Mouse (Mus musculus): ENCODE results near the gene Ireb2. TPM values are rescaled to one million over a fixed set of nuclear protein-coding genes. Genes with fewer than 3 reads are reported as not detected.

Ireb2 gene
- polyA plus RNA-seq (2015; fragmentation: Nextera tagmentation; extraction: Ambion mirVana) = 9.6 and 9.7 TPM in 2 replicates

GRCm38 (mm10) chr9:54863363-54864281, at the start of gene Ireb2:
TSS of gene Ireb2 (plus strand) at chr9:54863789.
- no peaks in the 10 kb centered on the region for H3K4me1 ChIP-seq (replicated peaks; ENCODE audit: control insufficient read depth, insufficient read depth)
- H3K27me3 ChIP-seq (ENCODE audit: control insufficient read depth, insufficient read depth, low read length) = no peaks in the 10 kb centered on the region
- peak; percentile 99 for DNase-seq (ENCODE audit: low spot score)
- peak within 1 kb of the TSS; percentile 97 for H3K27ac ChIP-seq (replicated peaks)
- H3K9me3 ChIP-seq (ENCODE audit: control insufficient read depth, low read length) = no peaks in the 10 kb centered on the region
- peak; percentile 100 for TF ChIP-seq EP300 (optimal IDR thresholded peaks at IDR 0.05)
- TF ChIP-seq CTCF (IDR thresholded peaks at IDR 0.05; ENCODE audit: low read depth) = no peak
- ATAC-seq (ENCODE audit: low FRiP score, low TSS enrichment) = peak; percentile 98
- H3K9ac ChIP-seq (ENCODE audit: low read length) = peak within 1 kb of the TSS; percentile 100
- H3K4me3 ChIP-seq (ENCODE audit: low read depth, low read length) = peak within 1 kb of the TSS; percentile 99
- WGBS = under 1% methylated on average over 69 of the region's 72 CpGs
- H3K36me3 ChIP-seq (ENCODE audit: control insufficient read depth, insufficient read depth, low read length) = no peaks in the 10 kb centered on the region
- H3K4me2 ChIP-seq (replicated peaks; ENCODE audit: low read depth) = peak within 1 kb of the TSS; percentile 76

GRCm38 (mm10) chr9:54816508-54817201, 46.9 kb upstream of the Ireb2 start:
- Histone ChIP-seq H3K27ac (replicated peaks) (no peak overlapping the region), H3K9ac (ENCODE audit: low read length) (no peak overlapping the region), H3K4me1 (replicated peaks; ENCODE audit: control insufficient read depth, insufficient read depth) (no peaks in the 10 kb centered on the region), H3K9me3 (ENCODE audit: control insufficient read depth, low read length) (no peaks in the 10 kb centered on the region), H3K4me2 (replicated peaks; ENCODE audit: low read depth) (no peak overlapping the region), H3K36me3 (ENCODE audit: control insufficient read depth, insufficient read depth, low read length) (no peaks in the 10 kb centered on the region), H3K4me3 (ENCODE audit: low read depth, low read length) (no peak overlapping the region), H3K27me3 (ENCODE audit: control insufficient read depth, insufficient read depth, low read length) (no peaks in the 10 kb centered on the region)
- 53% methylated on average over 10 of the region's 10 CpGs for WGBS
- ATAC-seq (ENCODE audit: low FRiP score, low TSS enrichment) = peak; percentile 65; the same call in 1 of the 2 replicates
- DNase-seq (ENCODE audit: low spot score) = peak; percentile 73
- TF ChIP-seq CTCF (IDR thresholded peaks at IDR 0.05; ENCODE audit: low read depth) = no peak
- TF ChIP-seq EP300 (optimal IDR thresholded peaks at IDR 0.05) = no peak

- H3K9me3 ChIP-seq (ENCODE audit: control insufficient read depth, low read length) = no peaks in the 10 kb centered on the region
- peak; percentile 37 for DNase-seq (ENCODE audit: low spot score)
- H3K27ac ChIP-seq (replicated peaks) = no peak overlapping the region
- no peaks in the 10 kb centered on the region for H3K27me3 ChIP-seq (ENCODE audit: control insufficient read depth, insufficient read depth, low read length)
- peak; percentile 72; the same call in 1 of the 2 replicates for ATAC-seq (ENCODE audit: low FRiP score, low TSS enrichment)
- H3K36me3 ChIP-seq (ENCODE audit: control insufficient read depth, insufficient read depth, low read length) = no peaks in the 10 kb centered on the region
- no peak overlapping the region for H3K4me3 ChIP-seq (ENCODE audit: low read depth, low read length)
- 62% methylated on average over 5 of the region's 5 CpGs for WGBS
- no peaks in the 10 kb centered on the region for H3K4me1 ChIP-seq (replicated peaks; ENCODE audit: control insufficient read depth, insufficient read depth)
- H3K4me2 ChIP-seq (replicated peaks; ENCODE audit: low read depth) = no peak overlapping the region
- TF ChIP-seq CTCF (IDR thresholded peaks at IDR 0.05; ENCODE audit: low read depth) = peak; percentile 91
- no peak for TF ChIP-seq EP300 (optimal IDR thresholded peaks at IDR 0.05)
- H3K9ac ChIP-seq (ENCODE audit: low read length) = no peak overlapping the region
Measured at GRCm38 (mm10) chr9:54821442-54822100, 42.0 kb upstream of the Ireb2 start.

GRCm38 (mm10) chr9:54829760-54830159, 33.8 kb upstream of the Ireb2 start:
- Histone ChIP-seq H3K9ac (ENCODE audit: low read length) (no peak overlapping the region), H3K27ac (replicated peaks) (no peak overlapping the region), H3K27me3 (ENCODE audit: control insufficient read depth, insufficient read depth, low read length) (no peaks in the 10 kb centered on the region), H3K4me3 (ENCODE audit: low read depth, low read length) (no peak overlapping the region), H3K4me1 (replicated peaks; ENCODE audit: control insufficient read depth, insufficient read depth) (no peaks in the 10 kb centered on the region), H3K9me3 (ENCODE audit: control insufficient read depth, low read length) (no peaks in the 10 kb centered on the region), H3K36me3 (ENCODE audit: control insufficient read depth, insufficient read depth, low read length) (no peaks in the 10 kb centered on the region), H3K4me2 (replicated peaks; ENCODE audit: low read depth) (no peak overlapping the region)
- 23% methylated on average over 2 of the region's 2 CpGs for WGBS
- ATAC-seq (ENCODE audit: low FRiP score, low TSS enrichment) = no peak
- DNase-seq (ENCODE audit: low spot score) = no peak
- TF ChIP-seq EP300 (optimal IDR thresholded peaks at IDR 0.05) (no peak), CTCF (IDR thresholded peaks at IDR 0.05; ENCODE audit: low read depth) (peak; percentile 66)

GRCm38 (mm10) chr9:54830624-54831023, 33.0 kb upstream of the Ireb2 start:
- Histone ChIP-seq H3K4me3 (ENCODE audit: low read depth, low read length) (no peak overlapping the region), H3K9me3 (ENCODE audit: control insufficient read depth, low read length) (no peaks in the 10 kb centered on the region), H3K9ac (ENCODE audit: low read length) (no peak overlapping the region), H3K27me3 (ENCODE audit: control insufficient read depth, insufficient read depth, low read length) (no peaks in the 10 kb centered on the region), H3K4me2 (replicated peaks; ENCODE audit: low read depth) (no peak overlapping the region), H3K36me3 (ENCODE audit: control insufficient read depth, insufficient read depth, low read length) (no peaks in the 10 kb centered on the region), H3K4me1 (replicated peaks; ENCODE audit: control insufficient read depth, insufficient read depth) (no peaks in the 10 kb centered on the region), H3K27ac (replicated peaks) (no peak overlapping the region)
- DNase-seq (ENCODE audit: low spot score) (peak; percentile 50), ATAC-seq (ENCODE audit: low FRiP score, low TSS enrichment) (no peak)
- TF ChIP-seq EP300 (optimal IDR thresholded peaks at IDR 0.05) (no peak), CTCF (IDR thresholded peaks at IDR 0.05; ENCODE audit: low read depth) (peak; percentile 84)
- 46% methylated on average over 3 of the region's 3 CpGs for WGBS
